Mouse (Mus musculus): ENCODE results near the gene Nr2c2ap.

- TF ChIP-seq CTCF (IDR thresholded peaks at IDR 0.05; ENCODE audit: low read depth, low read length) (no peak), POLR2A (IDR thresholded peaks at IDR 0.05; ENCODE audit: borderline replicate concordance, low read depth, low read length) (no peak)
Observed at GRCm38 (mm10) chr8:70147678-70148607, 16.8 kb downstream of the Nr2c2ap start.
